Mouse (Mus musculus) spleen, adult 2 months (tissue): ENCODE measurements around the gene Rnf13.

ENCODE experiments used
- CTCF ChIP-seq: fragments of 200-500 bp; IDR thresholded peaks from 2 replicates; pipeline ENCODE4 v1.5.1; 2011; ENCODE audit warnings: mild to moderate bottlenecking, inconsistent platforms; ENCODE audit not compliant: insufficient read depth, insufficient read length, insufficient replicate concordance; ENCODE audit errors: extremely low read depth
- POLR2A ChIP-seq: fragments of 200-500 bp; IDR thresholded peaks from 2 replicates; pipeline ENCODE4 v1.6.1; 2011; ENCODE audit warnings: low read depth, low read length, inconsistent platforms

GRCm38 (mm10) chr3:57692719-57693118 lies 43.1 kb upstream of the Rnf13 start, which contains the start of gene Ankub1:
- no peak for TF ChIP-seq POLR2A
- TF ChIP-seq CTCF = no peak
